Mouse (Mus musculus) stomach, postnatal 0 days (tissue): ENCODE results near the gene 9930021J03Rik.

Experiments
- CTCF ChIP-seq: IDR thresholded peaks from 2 replicates; pipeline ENCODE4 v1.5.1; 2016; ENCODE audit warnings: antibody characterized with exemption, low read depth, mild to moderate bottlenecking, moderate library complexity
- EP300 ChIP-seq: optimal IDR thresholded peaks from 2 replicates; pipeline ENCODE3; 2016; ENCODE audit warnings: antibody characterized with exemption

DNA sequence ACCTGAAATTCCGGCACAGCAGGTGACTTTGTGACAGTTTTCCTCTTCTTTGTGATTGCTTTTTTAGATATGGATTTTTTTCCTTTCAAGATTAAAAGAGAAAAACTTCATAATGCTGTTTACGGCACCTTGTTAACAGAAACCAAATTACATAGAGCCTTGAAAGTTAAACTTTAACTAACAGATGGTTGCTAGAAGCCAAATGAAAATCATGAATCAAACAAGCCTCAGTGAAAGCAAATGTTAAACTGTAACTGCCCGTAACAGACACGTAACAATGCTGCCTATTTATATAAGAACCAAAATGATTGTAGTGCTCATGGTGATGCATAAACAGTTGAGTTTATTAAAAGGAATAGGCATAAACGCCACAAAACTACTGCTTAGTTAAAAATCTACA, 62.3 kb downstream of the 9930021J03Rik start:
- TF ChIP-seq CTCF: no peak
- no peak for TF ChIP-seq EP300
